16 mouse cellular contexts compared by ENCODE assay signal in the genomic region with DNA sequence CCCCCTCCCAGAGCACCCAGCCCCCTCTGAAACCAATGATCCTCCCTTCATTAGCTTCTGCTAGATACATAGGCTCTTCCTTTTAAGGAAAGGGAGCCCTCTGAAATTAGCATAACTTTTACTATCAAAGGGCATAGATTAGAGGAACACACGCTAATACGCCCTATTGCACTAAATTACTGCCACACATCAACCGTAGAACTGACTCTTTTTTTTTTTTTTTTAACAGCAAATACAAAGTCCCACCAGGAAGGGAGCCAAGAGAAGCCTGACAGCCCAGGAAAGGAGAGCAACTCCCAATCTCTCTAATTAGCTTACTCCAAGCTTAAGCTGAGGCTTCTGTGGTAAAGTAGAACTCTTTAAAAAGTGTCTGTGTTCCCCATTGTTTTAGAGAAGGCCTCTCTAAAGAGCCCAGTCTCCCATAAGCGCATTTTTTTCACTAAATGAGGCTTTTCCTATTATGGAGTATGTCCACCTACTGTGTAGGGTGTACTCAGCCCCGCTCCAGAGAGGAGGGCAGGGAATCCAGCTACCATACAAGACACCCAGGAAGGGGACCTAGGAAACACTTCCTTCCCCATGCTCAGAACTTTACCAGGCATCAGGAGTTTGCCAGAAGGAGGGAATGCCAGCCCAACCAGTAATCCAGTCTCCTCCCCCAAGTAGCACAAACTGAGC. TPM values are rescaled to one million over a fixed set of nuclear protein-coding genes. Genes with fewer than 3 reads are reported as not detected.
DNase-seq lines count a peak whose midpoint lies in the region; ATAC-seq and TF ChIP-seq lines count a peak whose summit lies in the region.
"Had no signal": no experiment of that assay in that cellular context is flagged by ENCODE, and none has a peak within 500 bp of the region (broad histone marks: within the 10 kb centered on the region; RNA-seq: fewer than 3 reads in every experiment).

No protein-coding gene starts in this region.

- 0 out of 2 replicates have a peak overlapping the region, but pooled peaks have one; percentile 6 for H3K27ac ChIP-seq in hindbrain, embryonic 16.5 days (ENCODE audit: low read depth, low read length)
- H3K27ac ChIP-seq in hindbrain, embryonic 10.5 days, result no peak overlapping the region
- H3K27ac ChIP-seq in liver, adult 2 months (replicated peaks; ENCODE audit: insufficient read depth, low read depth, low read length), result no peak overlapping the region
- H3K27ac ChIP-seq in liver, embryonic 12.5 days, result no peak overlapping the region
- no peak overlapping the region for H3K27ac ChIP-seq in embryonic facial prominence, embryonic 14.5 days (replicated peaks; ENCODE audit: low read depth, low read length)
- peak overlapping the region; percentile 29; the same call in 1 of the 2 replicates for H3K27ac ChIP-seq in intestine, postnatal 0 days (ENCODE audit: low read depth, low read length)
- H3K27ac ChIP-seq: heart, embryonic 13.5 days; hindbrain, embryonic 12.5 days; neural tube, embryonic 12.5 days had no signal

- H3K9ac ChIP-seq in hindbrain, embryonic 16.5 days (ENCODE audit: low read depth, low read length), result no peak overlapping the region
- no peak overlapping the region for H3K9ac ChIP-seq in liver, adult 2 months (ENCODE audit: low read depth, low read length)
- no peak overlapping the region for H3K9ac ChIP-seq in liver, embryonic 12.5 days
- no peak overlapping the region for H3K9ac ChIP-seq in embryonic facial prominence, embryonic 14.5 days (ENCODE audit: low read depth, low read length)
- H3K9ac ChIP-seq in intestine, postnatal 0 days (ENCODE audit: low read depth, low read length), result no peak overlapping the region
- H3K9ac ChIP-seq: heart, embryonic 13.5 days; hindbrain, embryonic 12.5 days; neural tube, embryonic 12.5 days had no signal

- H3K36me3 ChIP-seq in hindbrain, embryonic 16.5 days (ENCODE audit: control insufficient read depth, insufficient read depth, low read length), result no peaks in the 10 kb centered on the region
- H3K36me3 ChIP-seq in hindbrain, embryonic 10.5 days, result no peaks in the 10 kb centered on the region
- no peaks in the 10 kb centered on the region for H3K36me3 ChIP-seq in liver, adult 2 months (ENCODE audit: control insufficient read depth, insufficient read depth, low read length)
- H3K36me3 ChIP-seq in liver, embryonic 12.5 days, result no peaks in the 10 kb centered on the region
- no peaks in the 10 kb centered on the region for H3K36me3 ChIP-seq in embryonic facial prominence, embryonic 14.5 days (ENCODE audit: control insufficient read depth, insufficient read depth, low read length)
- no peaks in the 10 kb centered on the region for H3K36me3 ChIP-seq in intestine, postnatal 0 days (ENCODE audit: control insufficient read depth, insufficient read depth)
- H3K36me3 ChIP-seq: heart, embryonic 13.5 days; hindbrain, embryonic 12.5 days; neural tube, embryonic 12.5 days had no signal

- WGBS in hindbrain, embryonic 16.5 days, result 46% methylated on average over 5 of the region's 5 CpGs
- WGBS in hindbrain, embryonic 10.5 days, result 73% methylated on average over 5 of the region's 5 CpGs
- 56% methylated on average over 5 of the region's 5 CpGs for WGBS in liver, adult 2 months
- WGBS in liver, embryonic 12.5 days (ENCODE audit: insufficient replicate concordance), result 65% methylated on average over 5 of the region's 5 CpGs
- WGBS in embryonic facial prominence, embryonic 14.5 days, result 60% methylated on average over 5 of the region's 5 CpGs
- 41% methylated on average over 5 of the region's 5 CpGs for WGBS in intestine, postnatal 0 days

- no peak for DNase-seq in hindbrain, embryonic 10.5 days (ENCODE audit: low spot score)
- peak; percentile 13 for DNase-seq in liver, adult 2 months (ENCODE audit: extremely low read depth, low read depth, low spot score)
- peak; percentile 41 for DNase-seq in embryonic facial prominence, embryonic 14.5 days (ENCODE audit: low spot score)
- no peak for DNase-seq in ovary, postnatal 14 days (ENCODE audit: low spot score)
- no peak for DNase-seq in left cerebral cortex, adult 8-10 months (ENCODE audit: low spot score in 2 of 2)
- DNase-seq: B cell, adult 2 months; cerebellum, adult 18-20 months; gastrocnemius, postnatal 10 days; liver; lung, postnatal 10 days had no signal

- no peaks in the 10 kb centered on the region for H3K9me3 ChIP-seq in hindbrain, embryonic 16.5 days (ENCODE audit: control insufficient read depth, low read length)
- H3K9me3 ChIP-seq in hindbrain, embryonic 10.5 days, result no peaks in the 10 kb centered on the region
- no peaks in the 10 kb centered on the region for H3K9me3 ChIP-seq in liver, embryonic 12.5 days (replicated peaks)
- H3K9me3 ChIP-seq in embryonic facial prominence, embryonic 14.5 days (ENCODE audit: control insufficient read depth, low read length), result no peaks in the 10 kb centered on the region
- H3K9me3 ChIP-seq in intestine, postnatal 0 days (ENCODE audit: control insufficient read depth), result no peaks in the 10 kb centered on the region
- H3K9me3 ChIP-seq: heart, embryonic 13.5 days; hindbrain, embryonic 12.5 days; neural tube, embryonic 12.5 days had no signal

- no peaks in the 10 kb centered on the region; the same call in 1 of the 2 replicates for H3K4me1 ChIP-seq in hindbrain, embryonic 16.5 days (ENCODE audit: control insufficient read depth, insufficient read depth, low read depth, low read length)
- no peaks in the 10 kb centered on the region for H3K4me1 ChIP-seq in hindbrain, embryonic 10.5 days (replicated peaks)
- H3K4me1 ChIP-seq in liver, adult 2 months (ENCODE audit: control insufficient read depth, insufficient read depth, low read length), result no peaks in the 10 kb centered on the region
- H3K4me1 ChIP-seq in liver, embryonic 12.5 days, result peaks cover 22% of the 10 kb centered on the region
- H3K4me1 ChIP-seq in embryonic facial prominence, embryonic 14.5 days (ENCODE audit: control insufficient read depth, insufficient read depth, low read length), result peaks cover 15% of the 10 kb centered on the region; the same call in 1 of the 2 replicates
- H3K4me1 ChIP-seq in intestine, postnatal 0 days (replicated peaks; ENCODE audit: control insufficient read depth, insufficient read depth, low read length), result peaks cover 10% of the 10 kb centered on the region
- H3K4me1 ChIP-seq: neural tube, embryonic 12.5 days had no signal

- H3K4me2 ChIP-seq in hindbrain, embryonic 16.5 days (ENCODE audit: low read length), result no peak overlapping the region
- no peak overlapping the region for H3K4me2 ChIP-seq in liver, embryonic 12.5 days
- no peak overlapping the region for H3K4me2 ChIP-seq in embryonic facial prominence, embryonic 14.5 days (ENCODE audit: low read depth, low read length)
- no peak overlapping the region for H3K4me2 ChIP-seq in intestine, postnatal 0 days (replicated peaks; ENCODE audit: low read depth)
- H3K4me2 ChIP-seq: heart, embryonic 13.5 days; hindbrain, embryonic 12.5 days; neural tube, embryonic 12.5 days had no signal

- ATAC-seq in hindbrain, embryonic 16.5 days, result no peak
- no peak for ATAC-seq in liver, embryonic 12.5 days
- ATAC-seq in embryonic facial prominence, embryonic 14.5 days (ENCODE audit: low read depth), result no peak
- peak; percentile 65 for ATAC-seq in intestine, postnatal 0 days

- TF ChIP-seq POLR2A in liver, adult 2 months (IDR thresholded peaks at IDR 0.05; ENCODE audit: extremely low read depth, insufficient read depth, low read length), result no peak

- H3K79me2 ChIP-seq in liver, adult 2 months (ENCODE audit: control insufficient read depth, insufficient read depth, low read length), result peaks cover 5% of the 10 kb centered on the region

- no peaks in the 10 kb centered on the region for H3K27me3 ChIP-seq in hindbrain, embryonic 16.5 days (replicated peaks; ENCODE audit: control insufficient read depth, insufficient read depth, low read length)
- H3K27me3 ChIP-seq in hindbrain, embryonic 10.5 days (ENCODE audit: insufficient read depth, poor library complexity, severe bottlenecking), result no peaks in the 10 kb centered on the region
- no peaks in the 10 kb centered on the region for H3K27me3 ChIP-seq in liver, adult 2 months (ENCODE audit: control insufficient read depth, insufficient read depth, low read length)
- no peaks in the 10 kb centered on the region for H3K27me3 ChIP-seq in liver, embryonic 12.5 days (replicated peaks)
- no peaks in the 10 kb centered on the region for H3K27me3 ChIP-seq in embryonic facial prominence, embryonic 14.5 days (replicated peaks; ENCODE audit: control insufficient read depth, insufficient read depth, low read length)
- no peaks in the 10 kb centered on the region for H3K27me3 ChIP-seq in intestine, postnatal 0 days (replicated peaks; ENCODE audit: control insufficient read depth, insufficient read depth, low read length)
- H3K27me3 ChIP-seq: heart, embryonic 13.5 days; hindbrain, embryonic 12.5 days; neural tube, embryonic 12.5 days had no signal

- no peak for TF ChIP-seq CTCF in liver, adult 2 months (IDR thresholded peaks at IDR 0.05; ENCODE audit: low read depth, low read length)
- no peak for TF ChIP-seq CTCF in intestine, postnatal 0 days (IDR thresholded peaks at IDR 0.05; ENCODE audit: low read depth)

- H3K4me3 ChIP-seq in hindbrain, embryonic 16.5 days (ENCODE audit: low read length), result no peak overlapping the region
- no peak overlapping the region for H3K4me3 ChIP-seq in hindbrain, embryonic 10.5 days
- H3K4me3 ChIP-seq in liver, adult 2 months (ENCODE audit: insufficient read depth, low read depth, low read length), result no peak overlapping the region
- no peak overlapping the region for H3K4me3 ChIP-seq in liver, embryonic 12.5 days
- H3K4me3 ChIP-seq in embryonic facial prominence, embryonic 14.5 days (ENCODE audit: low read depth, low read length), result no peak overlapping the region
- no peak overlapping the region for H3K4me3 ChIP-seq in intestine, postnatal 0 days (ENCODE audit: low read depth, low read length)
- H3K4me3 ChIP-seq: heart, embryonic 13.5 days; hindbrain, embryonic 12.5 days; neural tube, embryonic 12.5 days had no signal

RNA-seq across cellular contexts. Expression of gene Carmil1, which starts 38.0 kb away (rescaled TPM):
- polyA plus RNA-seq in hindbrain, embryonic 16.5 days (2015; fragmentation: Nextera tagmentation; extraction: Ambion mirVana), result 43.5 and 50.6 TPM in 2 replicates
- polyA plus RNA-seq in hindbrain, embryonic 10.5 days (2016; fragmentation: Nextera tagmentation; extraction: Ambion mirVana), result 20.0 and 21.7 TPM in 2 replicates
- total RNA-seq in liver, adult 2 months (2014; rRNA removed), result 4.6 and 7.7 TPM in 2 replicates
- polyA plus RNA-seq in liver, adult 2 months (2012; rRNA removed), result 1.8 and 2.9 TPM in 2 replicates
- polyA plus RNA-seq in liver, embryonic 12.5 days (2016; fragmentation: Nextera tagmentation; extraction: Ambion mirVana), result 9.9 and 10.7 TPM in 2 replicates
- polyA plus RNA-seq in embryonic facial prominence, embryonic 14.5 days (2014; fragmentation: Nextera tagmentation; extraction: Ambion mirVana), result 31.3 and 32.0 TPM in 2 replicates
- 25.6 and 25.9 TPM in 2 replicates for polyA plus RNA-seq in intestine, postnatal 0 days (2015; fragmentation: Nextera tagmentation; extraction: Ambion mirVana)
- total RNA-seq in left cerebral cortex, adult 8-10 months (2022), result 10 to 100 TPM; 28.4 to 37.9 (median 31.1) TPM

Comparison
In these comparisons a context has a peak if more than half of its experiments do, and no peak if none do; other contexts are left out.
1. H3K27ac ChIP-seq: peak in hindbrain, embryonic 16.5 days (single experiment) and intestine, postnatal 0 days (single experiment); none in hindbrain, embryonic 10.5 days (single experiment), liver, adult 2 months (single experiment), liver, embryonic 12.5 days (single experiment) and embryonic facial prominence, embryonic 14.5 days (single experiment).
2. DNase-seq: peak in liver, adult 2 months (single experiment) and embryonic facial prominence, embryonic 14.5 days (single experiment); none in hindbrain, embryonic 10.5 days (single experiment), ovary, postnatal 14 days (single experiment) and left cerebral cortex, adult 8-10 months (0 of 2).